Mouse (Mus musculus) kidney, embryonic 14.5 days (tissue): Measurements from ENCODE around the gene Olfr150. TPM values are rescaled to one million over a fixed set of nuclear protein-coding genes. Genes with fewer than 3 reads are reported as not detected.

Experiments
- polyA plus RNA-seq: library from polyadenylated mRNA; unstranded; fragments of >200 nt; fragmentation: Nextera tagmentation; extraction: Ambion mirVana; gene quantifications from 2 replicates; pipeline ENCODE4 v1.2.1, GENCODE M21; 2014

Olfr150 gene
- polyA plus RNA-seq, 1 experiment from 2014 or later, result not detected

Other genes with a start within 250 kb of the Olfr150 start
- not detected in 2 replicates for gene Olfr44, start 237.0 kb upstream of the Olfr150 start, polyA plus RNA-seq
- gene Olfr957, start 215.2 kb upstream of the Olfr150 start, polyA plus RNA-seq, result not detected in 2 replicates
- gene Olfr958, start 176.9 kb upstream of the Olfr150 start, polyA plus RNA-seq, result not detected in 2 replicates
- not detected in 2 replicates for gene Olfr959, start 155.4 kb upstream of the Olfr150 start, polyA plus RNA-seq
- 15.0 and 19.9 TPM in 2 replicates for gene AW551984, start 126.6 kb upstream of the Olfr150 start, polyA plus RNA-seq
- not detected in 2 replicates for gene Olfr148, start 120.3 kb upstream of the Olfr150 start, polyA plus RNA-seq
- gene Olfr960, start 109.6 kb upstream of the Olfr150 start, polyA plus RNA-seq, result 0.19 TPM in 1 of 2 replicates, not detected in the other
- gene Olfr961, start 85.9 kb upstream of the Olfr150 start, polyA plus RNA-seq, result not detected in 2 replicates
- not detected in 2 replicates for gene Olfr963, start 63.8 kb upstream of the Olfr150 start, polyA plus RNA-seq
- not detected in 2 replicates for gene Olfr149, start 23.9 kb upstream of the Olfr150 start, polyA plus RNA-seq
- gene Olfr965, start 19.6 kb upstream of the Olfr150 start, polyA plus RNA-seq, result not detected in 2 replicates
- not detected in 2 replicates for gene Olfr967, start 15.3 kb downstream of the Olfr150 start, polyA plus RNA-seq
- gene Olfr968, start 52.3 kb downstream of the Olfr150 start, polyA plus RNA-seq, result not detected in 2 replicates
- not detected in 2 replicates for gene Olfr969, start 60.0 kb downstream of the Olfr150 start, polyA plus RNA-seq
- not detected in 2 replicates for gene Olfr970, start 77.9 kb downstream of the Olfr150 start, polyA plus RNA-seq
- gene Olfr971, start 105.9 kb downstream of the Olfr150 start, polyA plus RNA-seq, result not detected in 2 replicates
- not detected in 2 replicates for gene Olfr972, start 135.4 kb downstream of the Olfr150 start, polyA plus RNA-seq
- gene Olfr229, start 176.4 kb downstream of the Olfr150 start, polyA plus RNA-seq, result not detected in 2 replicates
- not detected in 2 replicates for gene Olfr974, start 206.5 kb downstream of the Olfr150 start, polyA plus RNA-seq
- 0.07 TPM in 1 of 2 replicates, not detected in the other for gene Olfr975, start 221.1 kb downstream of the Olfr150 start, polyA plus RNA-seq
- gene Olfr976, start 230.2 kb downstream of the Olfr150 start, polyA plus RNA-seq, result not detected in 2 replicates